Mouse (Mus musculus): ENCODE results near the gene Cdh13. TPM values are rescaled to one million over a fixed set of nuclear protein-coding genes. Genes with fewer than 3 reads are reported as not detected.

Cdh13 gene
- polyA plus RNA-seq, 1 experiment from 2014 or later, result 1.5 TPM

GRCm38 (mm10) chr8:118539941-118540340, 256.4 kb downstream of the Cdh13 start:
- WGBS (ENCODE audit: insufficient replicate concordance), result 69% methylated on average over 4 of the region's 4 CpGs
- Histone ChIP-seq H3K27me3 (replicated peaks) (no peaks in the 10 kb centered on the region), H3K36me3 (no peaks in the 10 kb centered on the region), H3K4me2 (no peak overlapping the region), H3K9ac (no peak overlapping the region), H3K27ac (no peak overlapping the region), H3K4me3 (no peak overlapping the region), H3K9me3 (replicated peaks) (0 out of 2 replicates have a peak, but pooled peaks cover 8% of the 10 kb centered on the region), H3K4me1 (no peaks in the 10 kb centered on the region)
- no peak for ATAC-seq

- WGBS (ENCODE audit: insufficient replicate concordance), result 79% methylated on average over 14 of the region's 14 CpGs
- Histone ChIP-seq H3K27ac (no peak overlapping the region), H3K9ac (no peak overlapping the region)
Measured at GRCm38 (mm10) chr8:118552397-118552796, 268.9 kb downstream of the Cdh13 start.

DNA sequence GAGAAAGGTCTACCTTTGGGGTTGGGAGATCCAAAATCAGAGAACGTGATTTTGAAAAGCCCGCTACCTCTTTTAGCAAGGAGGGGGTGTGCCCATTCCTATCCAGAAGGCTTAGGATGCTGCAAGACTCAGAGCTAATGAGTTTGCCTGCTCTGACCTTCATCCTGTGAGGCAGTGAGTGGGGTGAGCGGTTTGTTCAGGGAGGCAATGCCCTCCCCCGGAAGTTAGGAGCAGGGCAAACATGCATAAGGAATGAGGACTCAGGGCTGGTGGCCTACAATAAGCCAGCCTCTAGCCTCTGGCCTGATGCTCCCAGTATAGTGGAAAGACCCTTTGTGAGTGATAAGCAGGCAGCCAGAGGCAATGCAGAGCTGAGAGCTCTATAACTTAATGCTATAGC, 269.3 kb downstream of the Cdh13 start:
- H3K36me3 ChIP-seq, result no peaks in the 10 kb centered on the region
- no peak for ATAC-seq
- H3K9me3 ChIP-seq (replicated peaks), result no peaks in the 10 kb centered on the region
- no peaks in the 10 kb centered on the region for H3K27me3 ChIP-seq (replicated peaks)
- no peak overlapping the region for H3K9ac ChIP-seq
- 68% methylated on average over 4 of the region's 4 CpGs for WGBS (ENCODE audit: insufficient replicate concordance)
- no peaks in the 10 kb centered on the region for H3K4me1 ChIP-seq
- H3K4me3 ChIP-seq, result no peak overlapping the region
- no peak overlapping the region for H3K4me2 ChIP-seq
- H3K27ac ChIP-seq, result no peak overlapping the region

More at GRCm38 (mm10) chr8:118552397-118552796, 268.9 kb downstream of the Cdh13 start:
- Histone ChIP-seq H3K27me3 (replicated peaks) (no peaks in the 10 kb centered on the region), H3K4me2 (no peak overlapping the region), H3K4me1 (no peaks in the 10 kb centered on the region), H3K36me3 (no peaks in the 10 kb centered on the region), H3K9me3 (replicated peaks) (no peaks in the 10 kb centered on the region), H3K4me3 (no peak overlapping the region)
- no peak for ATAC-seq

DNA sequence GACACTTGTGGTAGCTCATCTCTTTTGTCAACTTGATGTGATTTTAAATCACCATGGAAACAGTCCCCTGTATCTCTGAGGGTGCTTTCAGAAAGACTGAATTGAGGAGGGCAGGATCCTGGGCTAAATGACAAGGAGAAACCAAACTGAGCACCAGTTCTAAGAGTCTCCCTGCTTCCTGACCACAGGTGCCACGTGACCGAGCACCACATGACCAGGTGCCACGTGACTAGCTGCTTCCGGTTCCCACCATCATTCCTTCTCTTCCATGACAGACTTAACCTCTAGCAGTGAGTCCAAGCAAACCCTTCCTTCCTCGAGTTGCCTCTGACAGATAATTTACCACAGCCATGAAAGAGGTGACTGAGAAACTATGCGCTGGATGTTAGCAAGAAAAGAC, 280.5 kb downstream of the Cdh13 start:
- Histone ChIP-seq H3K4me3 (no peak overlapping the region), H3K9ac (no peak overlapping the region), H3K27me3 (replicated peaks) (no peaks in the 10 kb centered on the region), H3K4me1 (no peaks in the 10 kb centered on the region), H3K36me3 (no peaks in the 10 kb centered on the region), H3K4me2 (no peak overlapping the region), H3K9me3 (replicated peaks) (no peaks in the 10 kb centered on the region), H3K27ac (no peak overlapping the region)
- ATAC-seq, result no peak
- 58% methylated on average over 6 of the region's 6 CpGs for WGBS (ENCODE audit: insufficient replicate concordance)

- ATAC-seq, result no peak
- 81% methylated on average over 5 of the region's 5 CpGs for WGBS (ENCODE audit: insufficient replicate concordance)
- Histone ChIP-seq H3K4me1 (no peaks in the 10 kb centered on the region), H3K27me3 (replicated peaks) (no peaks in the 10 kb centered on the region), H3K4me2 (no peak overlapping the region), H3K9me3 (replicated peaks) (no peaks in the 10 kb centered on the region), H3K9ac (no peak overlapping the region), H3K27ac (no peak overlapping the region), H3K4me3 (no peak overlapping the region), H3K36me3 (no peaks in the 10 kb centered on the region)
Measured at GRCm38 (mm10) chr8:118565186-118565585, 281.7 kb downstream of the Cdh13 start.

GRCm38 (mm10) chr8:118565887-118566747, 282.6 kb downstream of the Cdh13 start:
- Histone ChIP-seq H3K27ac (no peak overlapping the region), H3K9me3 (replicated peaks) (no peaks in the 10 kb centered on the region), H3K27me3 (replicated peaks) (no peaks in the 10 kb centered on the region), H3K4me3 (no peak overlapping the region), H3K4me2 (no peak overlapping the region), H3K36me3 (no peaks in the 10 kb centered on the region), H3K4me1 (no peaks in the 10 kb centered on the region), H3K9ac (no peak overlapping the region)
- ATAC-seq, result no peak
- WGBS (ENCODE audit: insufficient replicate concordance), result 56% methylated on average over 6 of the region's 6 CpGs

GRCm38 (mm10) chr8:118569366-118569765, 285.8 kb downstream of the Cdh13 start:
- H3K27ac ChIP-seq, result no peak overlapping the region
- no peak overlapping the region for H3K4me2 ChIP-seq
- H3K36me3 ChIP-seq, result no peaks in the 10 kb centered on the region
- H3K9me3 ChIP-seq (replicated peaks), result no peaks in the 10 kb centered on the region
- ATAC-seq, result no peak
- 73% methylated on average over 8 of the region's 8 CpGs for WGBS (ENCODE audit: insufficient replicate concordance)
- no peaks in the 10 kb centered on the region for H3K27me3 ChIP-seq (replicated peaks)
- H3K4me3 ChIP-seq, result no peak overlapping the region
- no peaks in the 10 kb centered on the region for H3K4me1 ChIP-seq
- H3K9ac ChIP-seq, result no peak overlapping the region

DNA sequence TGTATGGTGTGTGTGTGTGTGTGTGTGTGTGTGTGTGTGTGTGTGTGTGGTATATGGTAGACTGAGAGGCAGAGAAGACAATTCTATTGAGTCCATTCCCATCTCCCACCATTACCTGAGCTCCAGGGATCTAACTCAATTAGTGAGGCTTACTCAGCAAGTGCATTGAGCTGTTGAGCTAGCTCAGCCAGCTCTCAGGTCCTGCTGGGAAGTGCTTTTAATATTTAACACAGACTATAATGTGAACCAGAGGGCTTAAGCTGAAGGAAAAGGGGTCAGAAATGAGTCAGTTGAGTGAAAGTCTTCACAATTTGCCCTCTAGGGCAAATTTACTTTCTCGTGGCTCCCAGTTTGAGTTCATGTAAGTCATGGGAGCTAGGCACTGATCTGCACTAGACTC, 297.7 kb downstream of the Cdh13 start:
- no peak for ATAC-seq

DNA sequence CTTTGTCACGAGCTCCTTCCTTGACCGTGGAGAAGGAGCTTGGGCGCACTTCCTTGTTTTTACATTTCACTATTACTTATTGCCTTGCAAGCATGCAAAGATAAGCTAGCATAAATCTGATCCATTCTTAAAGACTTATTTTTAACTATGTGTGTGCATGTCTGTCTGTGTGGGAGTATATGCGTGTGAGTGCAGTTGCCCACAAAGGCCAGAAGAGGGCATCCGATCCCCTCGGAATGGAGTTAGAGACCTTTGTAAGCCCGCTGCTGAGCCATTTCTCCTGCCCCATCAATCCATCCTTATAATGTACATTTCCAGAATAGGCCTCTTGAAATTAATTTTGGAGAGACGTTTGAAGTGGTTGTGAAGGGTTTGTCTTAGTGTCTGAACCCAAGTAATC, 298.7 kb downstream of the Cdh13 start:
- Histone ChIP-seq H3K4me3 (no peak overlapping the region), H3K27me3 (replicated peaks) (no peaks in the 10 kb centered on the region), H3K4me1 (no peaks in the 10 kb centered on the region), H3K9me3 (replicated peaks) (peaks cover 4% of the 10 kb centered on the region; the same call in 1 of the 2 replicates), H3K4me2 (no peak overlapping the region), H3K27ac (no peak overlapping the region), H3K36me3 (no peaks in the 10 kb centered on the region), H3K9ac (no peak overlapping the region)
- 88% methylated on average over 8 of the region's 8 CpGs for WGBS (ENCODE audit: insufficient replicate concordance)
- ATAC-seq, result no peak

More for the DNA sequence above, 297.7 kb downstream of the Cdh13 start:
- Histone ChIP-seq H3K27ac (no peak overlapping the region), H3K4me3 (no peak overlapping the region), H3K36me3 (no peaks in the 10 kb centered on the region), H3K9me3 (replicated peaks) (peaks cover 4% of the 10 kb centered on the region; the same call in 1 of the 2 replicates), H3K9ac (no peak overlapping the region), H3K4me2 (no peak overlapping the region), H3K27me3 (replicated peaks) (no peaks in the 10 kb centered on the region), H3K4me1 (no peaks in the 10 kb centered on the region)
- WGBS (ENCODE audit: insufficient replicate concordance), result 45% methylated on average over 1 of the region's 1 CpGs

DNA sequence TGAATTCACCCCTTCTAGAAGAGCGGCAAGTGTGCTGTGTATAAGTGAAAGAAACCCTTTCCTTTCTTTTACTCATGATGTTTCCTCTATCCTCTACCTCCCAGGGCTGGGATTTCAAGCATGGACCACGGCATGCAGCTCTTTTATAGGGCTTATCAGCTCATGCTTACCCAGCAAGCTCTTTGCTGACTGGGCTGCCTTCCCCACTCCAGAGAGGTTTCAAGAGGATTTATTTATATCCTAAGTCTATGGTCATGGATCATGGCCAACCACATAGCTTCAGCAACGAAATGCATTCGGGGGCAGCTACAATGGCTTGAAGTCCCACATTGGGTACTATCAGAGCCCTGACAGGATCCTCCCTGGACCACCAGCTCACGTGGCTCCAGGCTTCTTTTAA, 304.4 kb downstream of the Cdh13 start:
- H3K27me3 ChIP-seq (replicated peaks), result no peaks in the 10 kb centered on the region
- H3K4me1 ChIP-seq, result no peaks in the 10 kb centered on the region
- H3K36me3 ChIP-seq, result no peaks in the 10 kb centered on the region
- no peak overlapping the region for H3K27ac ChIP-seq
- H3K4me3 ChIP-seq, result no peak overlapping the region
- H3K9me3 ChIP-seq (replicated peaks), result no peaks in the 10 kb centered on the region
- no peak overlapping the region for H3K4me2 ChIP-seq
- H3K9ac ChIP-seq, result no peak overlapping the region
- 66% methylated on average over 5 of the region's 5 CpGs for WGBS (ENCODE audit: insufficient replicate concordance)
- ATAC-seq, result no peak

- no peaks in the 10 kb centered on the region for H3K27me3 ChIP-seq (replicated peaks)
- no peak overlapping the region for H3K9ac ChIP-seq
- H3K4me1 ChIP-seq, result no peaks in the 10 kb centered on the region
- no peak overlapping the region for H3K4me2 ChIP-seq
- ATAC-seq, result no peak
- H3K9me3 ChIP-seq (replicated peaks), result no peaks in the 10 kb centered on the region
- no peak overlapping the region for H3K4me3 ChIP-seq
- WGBS (ENCODE audit: insufficient replicate concordance), result 56% methylated on average over 8 of the region's 8 CpGs
- H3K27ac ChIP-seq, result no peak overlapping the region
- no peaks in the 10 kb centered on the region for H3K36me3 ChIP-seq
Measured at GRCm38 (mm10) chr8:118596816-118597215, 313.3 kb downstream of the Cdh13 start.

DNA sequence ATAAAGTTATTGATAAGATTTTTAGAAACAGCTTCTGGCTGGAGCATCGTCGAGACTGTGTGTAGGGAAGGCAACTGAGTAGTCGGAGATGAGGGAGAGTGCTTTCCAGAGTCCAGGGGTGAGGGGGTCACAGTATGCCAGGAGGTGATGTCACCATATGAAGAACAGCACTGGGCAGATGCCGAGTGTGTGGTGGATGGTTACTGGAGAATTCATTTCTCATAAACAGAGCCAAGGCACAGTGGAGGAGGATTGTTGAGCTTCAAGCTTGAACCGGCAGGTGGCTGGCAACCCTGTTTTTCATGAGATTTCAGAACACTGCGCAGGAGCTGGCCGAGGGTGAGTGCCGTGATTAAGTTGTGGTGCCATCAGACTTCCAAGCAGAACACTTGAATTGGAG, 317.8 kb downstream of the Cdh13 start:
- Histone ChIP-seq H3K27me3 (replicated peaks) (no peaks in the 10 kb centered on the region), H3K27ac (no peak overlapping the region), H3K9me3 (replicated peaks) (no peaks in the 10 kb centered on the region), H3K4me1 (no peaks in the 10 kb centered on the region), H3K9ac (no peak overlapping the region), H3K4me3 (no peak overlapping the region), H3K36me3 (no peaks in the 10 kb centered on the region), H3K4me2 (no peak overlapping the region)
- WGBS (ENCODE audit: insufficient replicate concordance), result 72% methylated on average over 8 of the region's 8 CpGs
- ATAC-seq, result no peak

Data from liver, embryonic 12.5 days (tissue).